Mouse (Mus musculus): ENCODE results near the gene Cgnl1. TPM values are rescaled to one million over a fixed set of nuclear protein-coding genes. Genes with fewer than 3 reads are reported as not detected.

The Cgnl1 gene
- polyA plus RNA-seq, 1 experiment from 2014 or later = 7.0 TPM

DNA sequence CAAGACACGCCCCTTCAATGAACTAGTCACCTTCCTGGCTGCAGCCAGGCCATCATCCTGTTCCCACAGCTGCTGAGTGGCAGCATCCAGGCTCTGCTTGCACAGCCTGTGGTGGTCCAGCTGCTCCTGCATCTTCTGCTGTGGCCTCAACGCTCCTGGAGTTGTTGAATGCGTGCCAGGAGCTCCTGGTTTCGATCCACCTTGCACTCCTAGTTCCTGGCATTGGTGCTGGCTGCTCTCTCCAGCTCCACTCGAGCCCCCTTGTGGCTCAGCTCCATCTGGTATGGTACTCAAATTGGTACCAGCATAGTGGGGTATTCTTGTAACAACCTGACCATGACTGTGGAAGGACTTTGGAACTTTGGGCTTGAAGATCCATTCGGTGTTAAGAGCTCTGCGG lies 171.5 kb downstream of the Cgnl1 start:
- no peak overlapping the region for H3K4me2 ChIP-seq (ENCODE audit: low read depth, low read length)
- no peak overlapping the region for H3K27ac ChIP-seq (ENCODE audit: low read length)
- no peak overlapping the region for H3K9ac ChIP-seq (ENCODE audit: low read depth, low read length)
- ATAC-seq = no peak
- 73% methylated on average over 7 of the region's 7 CpGs for WGBS
- no peaks in the 10 kb centered on the region for H3K4me1 ChIP-seq (ENCODE audit: control insufficient read depth, insufficient read depth, low read length)
- no peaks in the 10 kb centered on the region for H3K9me3 ChIP-seq (ENCODE audit: control insufficient read depth, low read length)
- H3K4me3 ChIP-seq (ENCODE audit: low read length) = no peak overlapping the region
- no peaks in the 10 kb centered on the region for H3K27me3 ChIP-seq (replicated peaks; ENCODE audit: control insufficient read depth, insufficient read depth, low read length)
- no peaks in the 10 kb centered on the region for H3K36me3 ChIP-seq (ENCODE audit: control insufficient read depth, insufficient read depth, low read length)

GRCm38 (mm10) chr9:71596888-71597287 lies 174.5 kb downstream of the Cgnl1 start:
- 0 out of 2 replicates have a peak overlapping the region, but pooled peaks have one; percentile 10 for H3K27ac ChIP-seq (ENCODE audit: low read length)
- H3K36me3 ChIP-seq (ENCODE audit: control insufficient read depth, insufficient read depth, low read length) = no peaks in the 10 kb centered on the region
- no peak for ATAC-seq
- H3K4me1 ChIP-seq (ENCODE audit: control insufficient read depth, insufficient read depth, low read length) = peaks cover 8% of the 10 kb centered on the region
- no peak overlapping the region for H3K4me2 ChIP-seq (ENCODE audit: low read depth, low read length)
- 69% methylated on average over 6 of the region's 6 CpGs for WGBS
- H3K9me3 ChIP-seq (ENCODE audit: control insufficient read depth, low read length) = no peaks in the 10 kb centered on the region
- no peak overlapping the region for H3K4me3 ChIP-seq (ENCODE audit: low read length)
- no peak overlapping the region for H3K9ac ChIP-seq (ENCODE audit: low read depth, low read length)
- no peaks in the 10 kb centered on the region for H3K27me3 ChIP-seq (replicated peaks; ENCODE audit: control insufficient read depth, insufficient read depth, low read length)

DNA sequence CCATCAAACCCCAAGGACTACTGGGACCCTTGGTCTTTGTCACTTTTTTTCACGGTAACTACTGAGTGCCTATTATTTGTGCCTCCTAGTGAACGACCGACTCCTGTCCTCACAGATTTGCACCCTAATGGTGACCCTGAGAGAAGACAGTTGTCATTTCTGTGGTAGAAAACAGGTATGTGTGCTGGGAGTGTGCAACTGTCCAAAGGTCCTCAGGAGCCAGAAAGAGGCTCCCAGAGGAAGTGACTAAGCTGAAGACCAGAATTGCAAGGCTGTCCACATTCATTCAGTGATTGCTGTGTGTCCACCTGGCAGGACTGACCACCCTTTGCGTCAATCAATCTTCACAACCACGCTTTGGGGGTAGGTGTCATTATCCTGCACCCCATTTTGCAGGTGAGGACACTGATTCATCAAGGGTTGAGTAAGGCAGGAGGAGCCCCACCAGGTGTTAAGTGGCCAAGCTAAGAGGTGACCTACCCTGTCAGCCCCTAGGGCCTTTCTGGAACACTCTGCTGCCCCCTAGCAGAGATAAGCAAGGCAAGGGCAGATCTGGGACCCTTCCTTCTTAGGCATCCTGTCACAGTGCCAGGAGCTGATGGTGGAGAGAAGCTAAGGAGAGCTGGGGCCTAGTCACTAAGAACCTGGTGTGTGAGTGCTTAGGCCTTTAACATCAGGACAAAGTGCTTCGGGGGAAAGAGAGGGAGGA lies 178.7 kb downstream of the Cgnl1 start:
- H3K4me2 ChIP-seq (ENCODE audit: low read depth, low read length) = peak overlapping the region; percentile 93
- peak; percentile 68 for ATAC-seq
- no peak overlapping the region for H3K27ac ChIP-seq (ENCODE audit: low read length)
- peak overlapping the region; percentile 75; the same call in 1 of the 2 replicates for H3K9ac ChIP-seq (ENCODE audit: low read depth, low read length)
- H3K9me3 ChIP-seq (ENCODE audit: control insufficient read depth, low read length) = no peaks in the 10 kb centered on the region
- H3K36me3 ChIP-seq (ENCODE audit: control insufficient read depth, insufficient read depth, low read length) = no peaks in the 10 kb centered on the region
- H3K4me3 ChIP-seq (ENCODE audit: low read length) = peak overlapping the region; percentile 67
- no peaks in the 10 kb centered on the region for H3K27me3 ChIP-seq (replicated peaks; ENCODE audit: control insufficient read depth, insufficient read depth, low read length)
- 30% methylated on average over 6 of the region's 6 CpGs for WGBS
- peaks cover 8% of the 10 kb centered on the region for H3K4me1 ChIP-seq (ENCODE audit: control insufficient read depth, insufficient read depth, low read length)

DNA sequence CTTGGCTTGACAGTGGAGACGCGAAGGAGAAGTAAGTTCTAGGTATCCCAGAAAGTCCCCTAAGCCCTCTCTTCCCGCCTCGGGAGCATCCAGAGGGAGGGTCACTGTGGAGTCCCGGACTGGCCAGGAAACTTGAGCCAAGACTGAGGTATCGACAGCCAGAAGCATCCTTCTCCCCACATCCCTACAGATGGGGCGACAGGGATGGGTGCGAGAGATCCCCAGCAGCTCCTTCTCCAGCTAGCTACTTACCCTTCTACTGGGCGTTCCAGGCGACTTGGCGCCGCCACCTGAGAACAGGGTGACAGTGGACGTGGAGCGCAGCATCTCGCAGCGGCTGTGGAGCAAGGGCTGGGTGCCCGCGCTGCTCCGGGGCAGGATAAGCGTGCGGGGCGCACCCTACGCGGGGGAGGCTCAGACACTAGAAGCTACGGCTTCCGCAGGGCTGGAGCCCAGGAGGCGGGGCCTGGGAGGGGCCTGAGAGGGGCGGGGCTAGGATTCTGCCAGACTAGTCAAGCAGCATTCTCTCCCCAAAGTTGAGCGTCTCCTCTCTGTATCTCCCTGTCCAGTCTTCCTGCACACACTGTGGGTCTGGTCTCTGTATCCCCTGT lies 179.4 kb downstream of the Cgnl1 start, which contains the start of gene Myzap:
Gene Myzap (minus strand): TSS at position 423 of the 611 bp plus-strand sequence.
- Histone ChIP-seq H3K27me3 (replicated peaks; ENCODE audit: control insufficient read depth, insufficient read depth, low read length) (no peaks in the 10 kb centered on the region), H3K36me3 (ENCODE audit: control insufficient read depth, insufficient read depth, low read length) (no peaks in the 10 kb centered on the region), H3K9ac (ENCODE audit: low read depth, low read length) (peak within 1 kb of the TSS; percentile 75), H3K4me2 (ENCODE audit: low read depth, low read length) (peak within 1 kb of the TSS; percentile 93), H3K9me3 (ENCODE audit: control insufficient read depth, low read length) (no peaks in the 10 kb centered on the region), H3K4me3 (ENCODE audit: low read length) (peak within 1 kb of the TSS; percentile 67), H3K4me1 (ENCODE audit: control insufficient read depth, insufficient read depth, low read length) (peaks cover 8% of the 10 kb centered on the region), H3K27ac (ENCODE audit: low read length) (no peak within 1 kb of the TSS; the same call in 1 of the 2 replicates)
- peak; percentile 97 for ATAC-seq
- WGBS = 2% methylated on average over 26 of the region's 29 CpGs

DNA sequence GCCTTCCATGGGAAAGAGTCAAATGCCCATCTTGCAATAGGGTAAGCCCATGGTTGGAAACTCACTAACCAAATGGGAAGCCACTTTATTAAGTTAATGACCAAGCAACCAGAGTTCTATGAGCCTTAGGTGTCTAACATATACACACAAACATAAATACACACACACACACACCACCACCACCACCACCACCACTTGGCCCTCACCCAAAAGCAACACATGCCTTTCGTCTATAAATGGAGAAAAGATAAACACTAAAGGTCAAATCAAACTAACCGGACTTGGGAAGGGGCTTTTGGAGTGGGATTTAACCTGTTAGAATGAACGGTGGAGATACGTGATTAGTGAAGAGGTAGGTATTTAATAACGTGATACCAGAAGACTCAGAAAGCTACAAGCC lies 180.3 kb downstream of the Cgnl1 start:
- Histone ChIP-seq H3K27ac (ENCODE audit: low read length) (no peak overlapping the region), H3K27me3 (replicated peaks; ENCODE audit: control insufficient read depth, insufficient read depth, low read length) (no peaks in the 10 kb centered on the region), H3K4me1 (ENCODE audit: control insufficient read depth, insufficient read depth, low read length) (peaks cover 8% of the 10 kb centered on the region), H3K9me3 (ENCODE audit: control insufficient read depth, low read length) (no peaks in the 10 kb centered on the region), H3K4me2 (ENCODE audit: low read depth, low read length) (no peak overlapping the region), H3K9ac (ENCODE audit: low read depth, low read length) (0 out of 2 replicates have a peak overlapping the region, but pooled peaks have one; percentile 75), H3K4me3 (ENCODE audit: low read length) (peak overlapping the region; percentile 67; the same call in 1 of the 2 replicates), H3K36me3 (ENCODE audit: control insufficient read depth, insufficient read depth, low read length) (no peaks in the 10 kb centered on the region)
- 50% methylated on average over 5 of the region's 5 CpGs for WGBS
- ATAC-seq = no peak

DNA sequence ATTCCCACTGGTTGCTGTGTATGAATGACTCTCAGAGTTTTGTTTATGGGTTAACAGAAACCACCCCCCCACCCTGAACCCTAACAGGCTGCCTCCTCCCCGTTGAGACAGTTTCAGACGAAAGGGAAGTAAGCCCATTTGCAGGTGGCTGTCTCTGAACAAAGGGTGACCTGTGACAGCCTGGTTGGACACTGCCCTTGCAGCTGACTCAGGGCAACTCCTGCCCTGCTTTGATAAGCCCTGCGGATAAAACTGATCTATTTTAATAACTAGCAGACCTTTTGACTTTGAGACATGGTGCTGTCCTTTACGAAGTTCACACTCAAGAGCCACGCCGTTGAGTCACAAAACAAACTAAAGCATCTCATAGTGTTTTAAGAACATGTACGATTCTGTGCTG lies 181.6 kb downstream of the Cgnl1 start:
- no peak overlapping the region for H3K4me2 ChIP-seq (ENCODE audit: low read depth, low read length)
- no peak overlapping the region for H3K27ac ChIP-seq (ENCODE audit: low read length)
- H3K4me3 ChIP-seq (ENCODE audit: low read length) = no peak overlapping the region
- H3K36me3 ChIP-seq (ENCODE audit: control insufficient read depth, insufficient read depth, low read length) = no peaks in the 10 kb centered on the region
- no peaks in the 10 kb centered on the region for H3K9me3 ChIP-seq (ENCODE audit: control insufficient read depth, low read length)
- H3K9ac ChIP-seq (ENCODE audit: low read depth, low read length) = no peak overlapping the region
- ATAC-seq = no peak
- no peaks in the 10 kb centered on the region for H3K27me3 ChIP-seq (replicated peaks; ENCODE audit: control insufficient read depth, insufficient read depth, low read length)
- H3K4me1 ChIP-seq (ENCODE audit: control insufficient read depth, insufficient read depth, low read length) = peaks cover 8% of the 10 kb centered on the region
- 62% methylated on average over 7 of the region's 7 CpGs for WGBS

DNA sequence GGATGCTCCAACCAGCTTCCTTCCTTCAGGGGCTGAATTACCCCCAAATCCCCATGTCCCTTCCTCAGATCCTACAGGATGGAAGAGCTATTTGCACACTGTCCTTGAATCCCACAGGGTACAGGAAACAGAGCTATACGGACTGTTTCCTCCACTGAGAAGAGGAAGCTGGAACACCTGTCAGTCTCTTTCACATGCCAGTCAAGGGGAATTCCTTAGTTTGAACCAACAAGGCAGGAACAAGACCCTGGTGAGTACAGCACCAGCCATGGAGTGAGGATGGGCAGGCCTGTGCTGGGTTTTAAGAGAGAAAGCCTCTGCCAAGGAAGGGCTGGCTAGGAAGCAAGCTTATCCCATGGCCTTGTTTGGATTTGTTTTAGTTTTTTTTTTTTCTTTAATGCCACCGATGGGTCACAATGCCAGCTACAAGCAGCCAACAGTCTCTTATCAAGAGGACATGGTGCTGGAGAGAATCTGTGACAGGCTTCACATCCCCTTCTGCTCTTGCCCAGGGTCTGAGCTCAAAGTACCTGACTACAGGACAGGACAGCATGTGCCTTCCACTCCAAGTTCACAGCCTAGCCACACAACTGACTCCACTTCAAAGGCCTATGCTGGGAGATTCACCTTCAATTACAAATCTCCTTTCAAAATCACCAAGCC lies 182.3 kb downstream of the Cgnl1 start:
- Histone ChIP-seq H3K27ac (ENCODE audit: low read length) (0 out of 2 replicates have a peak overlapping the region, but pooled peaks have one; percentile 14), H3K4me1 (ENCODE audit: control insufficient read depth, insufficient read depth, low read length) (peaks cover 8% of the 10 kb centered on the region), H3K4me2 (ENCODE audit: low read depth, low read length) (no peak overlapping the region), H3K4me3 (ENCODE audit: low read length) (no peak overlapping the region), H3K9ac (ENCODE audit: low read depth, low read length) (no peak overlapping the region), H3K27me3 (replicated peaks; ENCODE audit: control insufficient read depth, insufficient read depth, low read length) (no peaks in the 10 kb centered on the region), H3K36me3 (ENCODE audit: control insufficient read depth, insufficient read depth, low read length) (no peaks in the 10 kb centered on the region), H3K9me3 (ENCODE audit: control insufficient read depth, low read length) (no peaks in the 10 kb centered on the region)
- 68% methylated on average over 2 of the region's 2 CpGs for WGBS
- no peak for ATAC-seq

DNA sequence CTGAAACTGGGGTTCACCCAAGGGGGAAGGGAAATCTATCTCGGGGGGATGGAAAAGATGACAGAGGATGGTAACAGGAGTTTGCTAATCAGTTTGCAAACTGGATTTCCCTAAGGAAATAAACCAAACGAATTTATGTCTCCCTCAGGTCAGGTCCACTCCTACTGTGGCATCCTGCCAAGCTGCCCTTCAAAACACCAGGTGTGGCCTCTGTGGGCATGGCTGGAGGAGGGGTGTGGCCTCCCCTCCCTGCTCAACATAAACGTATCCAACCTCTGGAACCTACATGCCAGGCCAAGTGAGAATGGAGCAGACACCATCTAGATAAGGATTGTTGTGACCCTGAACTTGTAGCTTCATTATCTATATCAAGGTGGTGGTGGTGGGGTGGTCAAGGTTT lies 185.0 kb downstream of the Cgnl1 start:
- 0 out of 2 replicates have a peak, but pooled peaks have one; percentile 45 for ATAC-seq
- no peak overlapping the region for H3K4me3 ChIP-seq (ENCODE audit: low read length)
- H3K36me3 ChIP-seq (ENCODE audit: control insufficient read depth, insufficient read depth, low read length) = no peaks in the 10 kb centered on the region
- 46% methylated on average over 3 of the region's 3 CpGs for WGBS
- no peaks in the 10 kb centered on the region for H3K9me3 ChIP-seq (ENCODE audit: control insufficient read depth, low read length)
- H3K9ac ChIP-seq (ENCODE audit: low read depth, low read length) = no peak overlapping the region
- H3K27me3 ChIP-seq (replicated peaks; ENCODE audit: control insufficient read depth, insufficient read depth, low read length) = no peaks in the 10 kb centered on the region
- H3K4me1 ChIP-seq (ENCODE audit: control insufficient read depth, insufficient read depth, low read length) = no peaks in the 10 kb centered on the region
- no peak overlapping the region for H3K4me2 ChIP-seq (ENCODE audit: low read depth, low read length)
- no peak overlapping the region for H3K27ac ChIP-seq (ENCODE audit: low read length)

- ATAC-seq = no peak
- H3K9ac ChIP-seq (ENCODE audit: low read depth, low read length) = no peak overlapping the region
Observed at GRCm38 (mm10) chr9:71582771-71583170, 188.6 kb downstream of the Cgnl1 start.

More at GRCm38 (mm10) chr9:71582771-71583170, 188.6 kb downstream of the Cgnl1 start:
- WGBS = 79% methylated on average over 1 of the region's 1 CpGs
- H3K36me3 ChIP-seq (ENCODE audit: control insufficient read depth, insufficient read depth, low read length) = no peaks in the 10 kb centered on the region
- no peak overlapping the region for H3K27ac ChIP-seq (ENCODE audit: low read length)
- H3K4me2 ChIP-seq (ENCODE audit: low read depth, low read length) = no peak overlapping the region
- H3K27me3 ChIP-seq (replicated peaks; ENCODE audit: control insufficient read depth, insufficient read depth, low read length) = no peaks in the 10 kb centered on the region
- no peaks in the 10 kb centered on the region for H3K4me1 ChIP-seq (ENCODE audit: control insufficient read depth, insufficient read depth, low read length)
- no peaks in the 10 kb centered on the region for H3K9me3 ChIP-seq (ENCODE audit: control insufficient read depth, low read length)
- H3K4me3 ChIP-seq (ENCODE audit: low read length) = no peak overlapping the region
